Mouse (Mus musculus) left cerebral cortex, postnatal 14 days (tissue): Measurements from ENCODE around the gene Slc6a17. TPM values are rescaled to one million over a fixed set of nuclear protein-coding genes. Genes with fewer than 3 reads are reported as not detected.
A peak's percentile ranks its signal among the peaks of the same experiment; 100 is the strongest.

Source experiments
- DNase-seq, 2 experiments: peaks; one replicate each; pipeline ENCODE4 v3.0.0; 2021 to 2022; ENCODE audit warnings: low spot score in 2 of 2, mixed read lengths in 1 of 2
- intact Hi-C: fragments of 180-260 bp; cut with DNase I; formaldehyde crosslinking; loops from one replicate; pipeline ENCODE4 v1.15.1; 2025
- long read RNA-seq, 2 experiments: library from polyadenylated mRNA; stranded (forward); transcript quantifications; one replicate each; pipeline ENCODE4 v2.0.0; 2021
- total RNA-seq, 2 experiments: library from RNA; stranded (reverse); gene quantifications; 2 replicates each; pipeline ENCODE4 v1.2.3; 2021

Slc6a17 gene
- total RNA-seq = 100 to 1,000 TPM; 365 to 381 TPM
- long read RNA-seq, experiment 1, full-length matches to known transcripts = 9 of 73 reads
- long read RNA-seq, experiment 1, partial matches to known transcripts = 3 of 73 reads
- long read RNA-seq, experiment 1, other reads (novel, unspliced or antisense) = 61 of 73 reads
- long read RNA-seq, experiment 2, full-length matches to known transcripts = 5 of 56 reads
- long read RNA-seq, experiment 2, partial matches to known transcripts = 1 of 56 reads
- long read RNA-seq, experiment 2, other reads (novel, unspliced or antisense) = 50 of 56 reads

GRCm38 (mm10) chr3:107517631-107518108 lies at the start of gene Slc6a17:
Gene Slc6a17, minus strand, starts transcription at chr3:107518018.
- DNase-seq = peak; percentile 70 to 87
- intact Hi-C loops = no loop called here

- intact Hi-C loops = no loop called here
- DNase-seq = no peak
Measured at GRCm38 (mm10) chr3:107565331-107565730, 47.5 kb upstream of the Slc6a17 start.

DNA sequence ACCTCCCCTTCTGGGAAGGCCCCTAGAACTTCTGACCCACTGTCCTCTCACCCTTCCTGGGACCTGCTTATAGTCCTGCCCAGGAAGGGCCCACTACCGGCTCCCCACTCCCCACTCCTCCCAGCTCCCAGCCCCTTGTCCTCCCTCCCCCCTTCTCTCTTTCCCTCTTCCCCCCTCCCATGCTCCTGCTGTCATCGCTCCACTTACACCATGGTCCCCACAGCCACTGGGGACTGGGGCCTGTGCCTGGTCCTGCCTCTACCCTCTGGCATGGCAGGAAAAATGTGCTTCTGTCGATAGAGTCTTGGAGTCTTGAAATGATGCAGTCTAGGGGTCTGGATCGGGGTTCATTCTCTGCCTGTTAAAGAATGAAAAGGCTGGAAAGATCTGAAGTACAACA lies 46.1 kb upstream of the Slc6a17 start:
- no peak for DNase-seq
- intact Hi-C loops = no loop called here

- no peak for DNase-seq
- intact Hi-C loops = no loop called here
Measured at GRCm38 (mm10) chr3:107562591-107562990, 44.8 kb upstream of the Slc6a17 start.

DNA sequence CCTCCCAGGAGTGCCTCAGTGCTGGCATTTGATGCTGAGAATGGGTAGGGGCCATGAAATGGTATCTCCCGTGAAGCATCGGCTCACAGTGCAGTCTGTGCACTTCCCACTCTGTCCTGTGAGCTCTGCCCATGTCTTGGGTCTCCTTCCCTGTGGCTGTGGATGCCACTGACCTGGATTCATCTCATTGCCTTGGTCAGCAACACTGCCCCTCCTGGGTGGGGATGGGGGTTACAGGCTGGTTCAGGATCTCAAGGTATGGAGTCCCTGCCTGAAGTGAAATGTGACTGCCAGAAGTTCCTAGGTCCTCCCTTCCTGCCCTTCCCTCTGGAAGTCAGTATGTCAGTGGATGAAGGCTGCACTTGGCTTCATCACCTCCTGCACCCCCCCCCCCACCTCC lies 44.3 kb upstream of the Slc6a17 start:
- intact Hi-C loops = no loop called here
- no peak for DNase-seq

DNA sequence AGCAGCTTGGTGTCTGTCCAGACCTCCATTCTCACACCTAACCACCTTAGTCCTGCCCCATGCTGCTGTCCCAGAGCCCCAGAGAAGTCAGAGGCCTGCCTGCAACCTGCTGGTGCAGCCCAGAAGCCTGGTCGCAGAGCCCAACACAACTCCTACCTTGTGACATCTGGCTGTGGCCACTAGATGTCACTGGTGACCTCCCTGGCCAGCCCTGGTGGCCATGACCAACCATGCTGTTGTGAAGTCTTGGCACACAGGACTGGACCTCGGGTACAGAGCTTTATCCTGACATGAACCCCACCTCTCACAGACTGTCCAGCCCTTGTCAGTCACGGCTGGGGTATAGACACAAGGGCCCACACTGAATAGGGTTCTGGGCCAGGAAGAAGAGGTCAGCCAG lies 41.4 kb upstream of the Slc6a17 start:
- peak; percentile 69 to 73 for DNase-seq
- intact Hi-C loops = no loop called here

GRCm38 (mm10) chr3:107558740-107559139 lies 40.9 kb upstream of the Slc6a17 start:
- intact Hi-C loops = no loop called here
- DNase-seq = no peak

DNA sequence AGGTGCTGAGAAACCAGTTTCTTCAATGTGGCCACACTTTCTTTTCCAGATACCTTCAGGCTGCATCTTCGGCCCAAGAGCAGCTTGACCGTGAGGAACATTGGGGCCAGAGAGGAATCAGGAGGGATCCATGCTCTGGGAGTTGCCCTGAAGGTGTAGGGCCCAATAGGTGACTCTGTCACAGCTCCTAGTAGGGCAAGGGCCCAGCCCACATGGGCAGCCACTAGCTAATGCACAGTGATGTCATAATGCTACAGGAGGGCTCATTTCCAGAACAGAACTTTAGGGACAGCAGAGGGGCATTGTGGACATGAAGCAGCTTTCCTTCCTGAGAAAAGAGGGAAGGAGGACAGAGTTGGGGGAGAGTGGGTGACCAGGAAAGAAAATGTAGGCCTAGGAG lies 37.0 kb upstream of the Slc6a17 start, which contains the start of gene Ubl4b:
Gene Ubl4b (minus strand): TSS at position 232 of the 400 bp plus-strand sequence.
- intact Hi-C loops = no loop called here
- no peak for DNase-seq

GRCm38 (mm10) chr3:107550409-107551049 lies 32.7 kb upstream of the Slc6a17 start:
- DNase-seq = peak in 1 of 2 experiments; percentile 83
- intact Hi-C loops = no loop called here

DNA sequence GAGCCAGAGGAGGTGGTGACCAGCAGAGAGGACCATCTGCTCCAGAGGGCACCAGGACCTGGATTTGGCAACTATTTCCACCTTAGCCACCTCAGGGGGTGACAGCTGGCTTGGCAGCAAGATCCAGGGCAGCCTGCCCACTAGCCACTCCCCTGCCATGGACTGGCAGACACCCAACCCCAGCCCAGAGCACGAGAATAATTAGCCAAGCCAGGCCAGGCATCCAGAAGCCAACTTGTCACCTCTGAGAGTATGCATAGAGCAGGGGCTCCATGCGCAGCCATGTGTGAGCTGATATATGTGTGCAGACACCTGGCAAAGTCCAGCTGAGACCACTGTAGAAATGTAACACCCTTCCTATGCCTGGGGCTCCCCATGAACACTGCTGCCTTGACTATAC lies 29.1 kb upstream of the Slc6a17 start:
- no peak for DNase-seq
- intact Hi-C loops = no loop called here

GRCm38 (mm10) chr3:107545716-107546412 lies 28.0 kb upstream of the Slc6a17 start:
- no peak for DNase-seq
- intact Hi-C loops = no loop called here

- intact Hi-C loops = no loop called here
- DNase-seq = no peak
Measured at GRCm38 (mm10) chr3:107545278-107545677, 27.5 kb upstream of the Slc6a17 start.

- DNase-seq = no peak
- intact Hi-C loops = no loop called here
Measured at GRCm38 (mm10) chr3:107543158-107544080, 25.6 kb upstream of the Slc6a17 start.

- DNase-seq = no peak
- intact Hi-C loops = no loop called here
Measured at GRCm38 (mm10) chr3:107542584-107542983, 24.8 kb upstream of the Slc6a17 start.

DNA sequence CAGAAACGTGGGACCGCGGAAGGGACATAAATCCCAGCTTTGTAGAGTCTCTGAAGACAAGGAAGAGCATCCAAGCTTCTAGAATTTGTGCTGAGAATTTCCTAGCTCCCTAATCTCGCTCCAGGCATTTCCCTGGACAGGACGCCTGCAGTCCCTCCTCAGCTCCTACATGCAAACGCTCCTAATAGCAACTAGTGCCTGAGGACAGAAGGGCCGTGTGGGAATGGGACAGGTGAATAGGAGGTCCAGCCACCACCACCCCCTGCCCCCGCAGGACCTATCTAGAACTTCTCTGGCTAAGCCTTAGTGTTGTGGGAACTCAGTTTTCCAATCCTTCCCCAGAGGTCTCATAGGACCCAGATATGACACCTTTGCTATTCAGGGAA lies 19.7 kb upstream of the Slc6a17 start:
- DNase-seq = no peak
- intact Hi-C loops = no loop called here

DNA sequence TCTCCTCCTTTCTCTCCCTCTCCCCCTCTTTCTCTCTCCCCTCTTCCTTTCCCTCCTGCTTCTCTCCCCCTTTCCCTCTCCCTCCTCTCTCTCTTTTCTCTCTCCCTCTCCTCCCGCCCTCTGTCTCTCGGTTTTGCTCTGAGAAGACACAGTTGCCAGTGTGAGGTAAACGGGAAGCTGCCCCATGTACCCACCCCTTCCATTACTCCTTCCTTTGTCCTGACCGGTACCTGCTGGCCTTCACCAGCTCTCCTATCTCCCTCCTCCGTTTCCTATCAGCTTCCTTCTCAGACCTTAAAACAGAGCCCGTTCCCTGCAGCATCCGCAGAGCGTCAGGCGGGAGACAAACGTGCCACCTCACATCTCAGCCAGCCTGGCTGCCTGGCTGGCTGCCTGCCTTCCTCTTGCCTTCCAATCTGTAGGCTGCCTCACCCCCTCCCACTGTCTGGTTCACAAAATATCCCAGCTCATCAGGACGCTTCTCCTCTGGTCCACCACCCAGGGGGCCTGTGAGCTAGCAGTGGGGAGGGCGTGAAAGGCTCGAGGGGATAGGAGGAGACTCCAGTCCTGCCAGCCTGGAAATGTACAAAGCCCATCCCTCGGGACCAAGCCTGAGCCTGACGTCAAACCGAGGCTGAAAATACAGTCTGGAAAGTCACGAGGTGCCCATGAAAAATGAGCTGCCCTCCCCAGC lies 19.1 kb upstream of the Slc6a17 start:
- peak; percentile 86 to 94 for DNase-seq
- intact Hi-C loops = no loop called here

DNA sequence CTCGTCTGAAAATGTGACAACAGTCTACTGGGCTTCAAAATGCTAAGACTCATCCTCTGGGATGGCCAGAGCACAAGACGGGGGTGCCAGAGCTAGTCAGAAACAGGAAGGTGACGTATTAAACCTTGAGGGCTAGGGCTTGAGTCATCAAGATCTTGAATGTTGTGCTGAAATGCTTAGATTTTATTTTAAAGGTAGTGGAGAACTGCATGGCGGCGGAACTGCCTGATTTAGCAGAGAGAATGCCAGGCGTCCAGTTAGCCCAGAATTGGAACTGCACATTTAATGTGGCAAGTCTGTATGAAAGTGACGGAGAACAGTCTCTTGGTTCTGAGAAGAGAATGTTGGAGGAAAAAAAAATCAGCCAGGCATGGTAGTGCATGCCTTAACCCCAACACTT lies 17.1 kb upstream of the Slc6a17 start:
- intact Hi-C loops = no loop called here
- DNase-seq = no peak

DNA sequence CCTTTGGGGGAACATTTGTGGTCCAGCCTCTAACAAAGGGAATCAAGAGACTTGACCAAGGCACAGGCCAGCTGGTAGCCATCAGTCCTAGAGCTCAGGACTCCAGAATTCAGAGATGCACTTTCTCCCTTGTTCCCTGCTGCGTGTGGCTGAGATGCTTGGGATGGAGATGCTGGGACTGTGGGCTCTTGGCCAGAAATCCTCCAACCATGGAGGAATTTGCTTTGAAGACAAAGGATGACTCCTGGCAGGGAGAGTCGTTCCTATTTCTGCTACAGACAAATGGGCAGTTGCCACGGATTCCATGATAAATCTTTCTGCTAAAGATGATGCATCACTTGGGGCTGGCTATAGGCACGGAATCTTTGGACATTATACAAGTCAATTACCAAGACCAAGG lies 15.7 kb upstream of the Slc6a17 start:
- DNase-seq = no peak
- intact Hi-C loops = no loop called here

- intact Hi-C loops = no loop called here
- DNase-seq = no peak
Measured at GRCm38 (mm10) chr3:107530581-107530980, 12.8 kb upstream of the Slc6a17 start.
